Mouse (Mus musculus) forebrain, embryonic 16.5 days (tissue): ENCODE measurements at regions not wholly inside any gene's neighbourhood (a gene's known extent, or its start where the extent isn't known, plus 50 kb on each side); places are given as distances from the start of the nearest gene placed in this dataset.

Source experiments
- ATAC-seq: fragments of 200-750 bp; cut with Nextera tagmentation; 2 replicates; pipeline ENCODE4 v1.8.0; 2017; ENCODE audit warnings: mild to moderate bottlenecking, moderate library complexity
- H3K27ac ChIP-seq: fragments of 300-500 bp; sonication (generic); 2 replicates; pipeline ENCODE4 v1.5.1; 2014; ENCODE audit warnings: low read length, control low read depth
- H3K27me3 ChIP-seq: fragments of 300-500 bp; sonication (generic); replicated peaks from 2 replicates; pipeline ENCODE4 v1.6.1; 2014; ENCODE audit warnings: low read length; ENCODE audit not compliant: control insufficient read depth, insufficient read depth
- H3K36me3 ChIP-seq: fragments of 300-500 bp; sonication (generic); 2 replicates; pipeline ENCODE4 v1.6.1; 2014; ENCODE audit not compliant: control insufficient read depth, insufficient read depth
- H3K4me1 ChIP-seq: fragments of 300-500 bp; sonication (generic); replicated peaks from 2 replicates; pipeline ENCODE4 v1.6.1; 2014; ENCODE audit warnings: low read length; ENCODE audit not compliant: control insufficient read depth, insufficient read depth
- H3K4me2 ChIP-seq: fragments of 300-500 bp; sonication (generic); 2 replicates; pipeline ENCODE4 v1.6.1; 2014; ENCODE audit warnings: mild to moderate bottlenecking, low read length, control low read depth
- H3K4me3 ChIP-seq: fragments of 300-500 bp; sonication (generic); replicated peaks from 2 replicates; pipeline ENCODE4 v1.5.1; 2014; ENCODE audit warnings: mild to moderate bottlenecking, low read length, control low read depth
- H3K9ac ChIP-seq: fragments of 300-500 bp; sonication (generic); replicated peaks from 2 replicates; pipeline ENCODE4 v1.6.1; 2014; ENCODE audit warnings: low read depth, low read length, control low read depth
- H3K9me3 ChIP-seq: fragments of 300-500 bp; sonication (generic); 2 replicates; pipeline ENCODE4 v1.6.1; 2016; ENCODE audit warnings: low read length; ENCODE audit not compliant: control insufficient read depth
- WGBS: fragments of 180-500 bp; shearing (Covaris S2); extraction: QIAGEN DNeasy Blood & Tissue Kit; methylation state at CpG from one replicate; pipeline ENCODE4 v1.1.7; 2014; 5-methylcytosine and 5-hydroxymethylcytosine counted together

- 49% methylated on average over 3 of the region's 3 CpGs for WGBS
- H3K4me1 ChIP-seq, result no peaks in the 10 kb centered on the region
- no peak overlapping the region for H3K9ac ChIP-seq
- no peak overlapping the region for H3K27ac ChIP-seq
- no peaks in the 10 kb centered on the region for H3K27me3 ChIP-seq
- H3K4me2 ChIP-seq, result no peak overlapping the region
- H3K36me3 ChIP-seq, result no peaks in the 10 kb centered on the region
- ATAC-seq, result no peak
- H3K9me3 ChIP-seq, result no peaks in the 10 kb centered on the region
- no peak overlapping the region for H3K4me3 ChIP-seq
Observed at GRCm38 (mm10) chr5:40246664-40247063, 491.4 kb upstream of the Hs3st1 start.
